Mouse (Mus musculus) mesoderm, embryonic 11.5 days (tissue): ENCODE measurements around the gene Zfp143.

ENCODE experiments used
- DNase-seq: peaks from one replicate; pipeline ENCODE4 v3.0.0-alpha.2; 2012; ENCODE audit warnings: low read depth, low spot score

The Zfp143 gene

GRCm38 (mm10) chr7:110133988-110134387, 73.0 kb downstream of the Zfp143 start:
- no peak for DNase-seq

- no peak for DNase-seq
Measured at GRCm38 (mm10) chr7:110138538-110138937, 77.5 kb downstream of the Zfp143 start.

GRCm38 (mm10) chr7:110143863-110144262, 82.8 kb downstream of the Zfp143 start:
- DNase-seq = no peak
